Mouse (Mus musculus) heart, postnatal 0 days (tissue): Measurements from ENCODE around the gene Cybrd1.

Source experiments
- CTCF ChIP-seq: IDR thresholded peaks from 2 replicates; pipeline ENCODE4 v1.5.1; 2016; ENCODE audit warnings: antibody characterized with exemption, control low read depth, low read depth
- EP300 ChIP-seq: IDR thresholded peaks from 2 replicates; pipeline ENCODE4 v1.6.1; 2016; ENCODE audit warnings: antibody characterized with exemption, low read depth

DNA sequence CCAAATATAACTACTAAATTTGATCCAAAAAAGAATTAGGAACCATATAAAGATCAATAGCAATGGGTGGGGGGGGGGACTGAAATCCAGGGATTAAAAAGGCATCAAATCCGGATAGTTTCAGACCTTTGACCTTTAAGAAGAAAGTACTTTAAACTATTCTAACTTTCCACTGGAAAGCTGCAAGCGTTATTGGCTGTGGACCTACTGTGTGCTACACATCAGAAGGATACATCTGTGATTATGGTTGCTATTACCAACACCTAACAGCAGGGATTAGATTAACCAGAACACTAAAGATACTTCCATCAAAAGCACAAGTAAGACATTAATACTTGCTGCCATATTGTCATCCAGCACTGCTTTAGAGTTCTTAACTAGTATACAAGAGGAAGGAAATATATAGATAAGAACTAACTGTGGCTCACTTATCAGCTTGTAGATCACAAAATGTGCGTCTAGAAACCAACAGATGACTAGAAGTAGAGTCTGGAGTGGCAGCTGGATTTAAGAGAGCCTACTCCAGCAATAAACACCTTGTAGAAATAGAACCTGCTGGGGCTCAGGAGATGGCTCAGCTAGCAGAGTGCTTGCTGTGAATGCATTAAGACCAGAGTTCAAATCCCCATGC, 14.3 kb downstream of the Cybrd1 start:
- TF ChIP-seq CTCF (no peak), EP300 (no peak)
